Mouse (Mus musculus) spleen, adult 2 months (tissue): Measurements from ENCODE around the gene Plekha5.

Source experiments
- CTCF ChIP-seq: fragments of 200-500 bp; IDR thresholded peaks from 2 replicates; pipeline ENCODE4 v1.5.1; 2011; ENCODE audit warnings: mild to moderate bottlenecking, inconsistent platforms; ENCODE audit not compliant: insufficient read depth, insufficient read length, insufficient replicate concordance; ENCODE audit errors: extremely low read depth
- POLR2A ChIP-seq: fragments of 200-500 bp; IDR thresholded peaks from 2 replicates; pipeline ENCODE4 v1.6.1; 2011; ENCODE audit warnings: low read depth, low read length, inconsistent platforms

GRCm38 (mm10) chr6:140504796-140505195, 80.9 kb downstream of the Plekha5 start:
- TF ChIP-seq POLR2A (no peak), CTCF (no peak)
